Mouse (Mus musculus) hematopoietic stem cell, adult 5-6 weeks (primary cell): ENCODE results near the gene Shroom3. TPM values are rescaled to one million over a fixed set of nuclear protein-coding genes. Genes with fewer than 3 reads are reported as not detected.

Experiments used
- ATAC-seq, 2 experiments: fragments of 125-278 bp in 1 of 2; replicated peaks in 1 of 2; 2 replicates each; pipeline ENCODE4 v1.8.0; 2016 to 2017; ENCODE audit warnings: inconsistent platforms in 2 of 2, mild to moderate bottlenecking in 2 of 2, moderate number of reproducible peaks in 2 of 2, low read depth in 1 of 2, moderate TSS enrichment in 1 of 2; ENCODE audit not compliant: low FRiP score in 2 of 2, poor library complexity in 2 of 2, severe bottlenecking in 2 of 2, insufficient read depth in 1 of 2, low TSS enrichment in 1 of 2
- total RNA-seq: library from RNA; stranded (forward); fragments of 172-1452, 232-1000 nt; gene quantifications from 2 replicates; pipeline ENCODE4 v1.2.3, GENCODE M21; 2017

Gene Shroom3
- total RNA-seq, 1 experiment from 2014 or later, result 0.15 TPM

- no peak for ATAC-seq
These were observed 90.6 kb downstream of the Shroom3 start for GRCm38 (mm10) chr5:92773821-92774220.

GRCm38 (mm10) chr5:92774419-92774818 is 91.2 kb downstream of the Shroom3 start:
- ATAC-seq, result no peak

- ATAC-seq, result no peak
These were observed 91.7 kb downstream of the Shroom3 start for GRCm38 (mm10) chr5:92774893-92775292.

- no peak for ATAC-seq
These were observed 95.2 kb downstream of the Shroom3 start for GRCm38 (mm10) chr5:92778395-92778794.

- ATAC-seq, result no peak
These were observed 97.8 kb downstream of the Shroom3 start for GRCm38 (mm10) chr5:92781082-92781481.

GRCm38 (mm10) chr5:92784037-92784860 is 101.0 kb downstream of the Shroom3 start:
- no peak for ATAC-seq

GRCm38 (mm10) chr5:92785870-92786436 is 102.7 kb downstream of the Shroom3 start:
- no peak for ATAC-seq

GRCm38 (mm10) chr5:92788990-92789389 is 105.8 kb downstream of the Shroom3 start:
- ATAC-seq, result peak in 1 of 2 experiments; percentile 39; a peak in 1 of 4 replicates

GRCm38 (mm10) chr5:92796089-92796990 is 113.1 kb downstream of the Shroom3 start:
- no peak for ATAC-seq

GRCm38 (mm10) chr5:92797981-92798380 is 114.7 kb downstream of the Shroom3 start:
- no peak for ATAC-seq

- ATAC-seq, result no peak
These were observed 121.1 kb downstream of the Shroom3 start for GRCm38 (mm10) chr5:92804379-92804778.

GRCm38 (mm10) chr5:92808503-92809415 is 125.5 kb downstream of the Shroom3 start:
- ATAC-seq, result peak; percentile 89

GRCm38 (mm10) chr5:92809416-92809750 is 126.1 kb downstream of the Shroom3 start:
- no peak for ATAC-seq

GRCm38 (mm10) chr5:92810922-92811533 is 127.8 kb downstream of the Shroom3 start:
- ATAC-seq, result peak; percentile 71 to 75

- ATAC-seq, result no peak
These were observed 128.5 kb downstream of the Shroom3 start for GRCm38 (mm10) chr5:92811761-92812160.

- no peak for ATAC-seq
These were observed 129.7 kb downstream of the Shroom3 start for GRCm38 (mm10) chr5:92812936-92813335.

- ATAC-seq, result no peak
These were observed 130.3 kb downstream of the Shroom3 start for GRCm38 (mm10) chr5:92813562-92813961.
